Mouse (Mus musculus) thymus, adult 2 months (tissue): ENCODE results near the gene Mrm3. TPM values are rescaled to one million over a fixed set of nuclear protein-coding genes. Genes with fewer than 3 reads are reported as not detected.

Experiments
- DNase-seq: peaks from one replicate; pipeline ENCODE4 v3.0.0; 2021
- H3K27ac ChIP-seq: fragments of 200-500 bp; 2 replicates; pipeline ENCODE4 v1.5.1; 2012; ENCODE audit warnings: low read length, control low read depth; ENCODE audit not compliant: control insufficient read depth, insufficient read depth
- H3K27me3 ChIP-seq: fragments of 200-500 bp; 2 replicates; pipeline ENCODE4 v1.6.1; 2012; ENCODE audit warnings: mild to moderate bottlenecking, low read length, moderate library complexity, mixed read lengths; ENCODE audit not compliant: control insufficient read depth, insufficient read depth
- H3K36me3 ChIP-seq: fragments of 200-500 bp; 2 replicates; pipeline ENCODE4 v1.6.1; 2012; ENCODE audit warnings: mild to moderate bottlenecking, low read length, moderate library complexity; ENCODE audit not compliant: control insufficient read depth, insufficient read depth
- H3K4me1 ChIP-seq: fragments of 200-500 bp; replicated peaks from 2 replicates; pipeline ENCODE4 v1.6.1; 2012; ENCODE audit warnings: low read length; ENCODE audit not compliant: control insufficient read depth, insufficient read depth
- H3K4me3 ChIP-seq: fragments of 200-500 bp; 2 replicates; pipeline ENCODE4 v1.5.1; 2012; ENCODE audit warnings: mild to moderate bottlenecking, low read length, control low read depth, moderate library complexity; ENCODE audit not compliant: control insufficient read depth, insufficient read depth
- CTCF ChIP-seq: fragments of 200-500 bp; IDR thresholded peaks from 2 replicates; pipeline ENCODE4 v1.5.1; 2012; ENCODE audit warnings: mild to moderate bottlenecking, control low read depth, low read length, moderate library complexity, borderline replicate concordance; ENCODE audit not compliant: control insufficient read depth, poor library complexity, insufficient read depth; ENCODE audit errors: extremely low read depth
- POLR2A ChIP-seq: fragments of 200-500 bp; IDR thresholded peaks from 2 replicates; pipeline ENCODE4 v1.6.1; 2012; ENCODE audit warnings: mild to moderate bottlenecking, low read length, control low read depth, moderate library complexity; ENCODE audit not compliant: control insufficient read depth, poor library complexity, insufficient read depth; ENCODE audit errors: extremely low read depth
- WGBS: fragments of 180-500 bp; shearing (Covaris S2); methylation state at CpG from one replicate; pipeline ENCODE4 v1.1.7; 2018; 5-methylcytosine and 5-hydroxymethylcytosine counted together
- polyA plus RNA-seq: library from polyadenylated mRNA; depleted of rRNA; stranded (reverse); fragments of >200 nt; gene quantifications from 2 replicates; pipeline ENCODE4 v1.2.3, GENCODE M21; 2012; rRNA removed

Gene Mrm3
- polyA plus RNA-seq, 1 experiment, result 7.6 TPM

- H3K27ac ChIP-seq, result no peak overlapping the region
- H3K4me3 ChIP-seq, result no peak overlapping the region
- peaks cover 3% of the 10 kb centered on the region; the same call in 1 of the 2 replicates for H3K4me1 ChIP-seq
- DNase-seq, result no peak
- no peak for TF ChIP-seq POLR2A
- no peak for TF ChIP-seq CTCF
- H3K27me3 ChIP-seq, result no peaks in the 10 kb centered on the region
- WGBS, result 76% methylated on average over 5 of the region's 5 CpGs
- no peaks in the 10 kb centered on the region for H3K36me3 ChIP-seq
Observed at GRCm38 (mm10) chr11:76294078-76294477, 50.6 kb downstream of the Mrm3 start.

GRCm38 (mm10) chr11:76294836-76295235 lies 51.3 kb downstream of the Mrm3 start:
- H3K4me1 ChIP-seq, result peaks cover 3% of the 10 kb centered on the region; the same call in 1 of the 2 replicates
- TF ChIP-seq CTCF, result no peak
- no peak for TF ChIP-seq POLR2A
- no peak for DNase-seq
- no peaks in the 10 kb centered on the region for H3K36me3 ChIP-seq
- no peak overlapping the region for H3K27ac ChIP-seq
- 87% methylated on average over 9 of the region's 9 CpGs for WGBS
- no peak overlapping the region for H3K4me3 ChIP-seq
- no peaks in the 10 kb centered on the region for H3K27me3 ChIP-seq

GRCm38 (mm10) chr11:76297252-76297651 lies 53.7 kb downstream of the Mrm3 start:
- no peak overlapping the region for H3K4me3 ChIP-seq
- peaks cover 3% of the 10 kb centered on the region; the same call in 1 of the 2 replicates for H3K4me1 ChIP-seq
- no peak for TF ChIP-seq CTCF
- no peak for TF ChIP-seq POLR2A
- no peaks in the 10 kb centered on the region for H3K27me3 ChIP-seq
- DNase-seq, result no peak
- no peaks in the 10 kb centered on the region for H3K36me3 ChIP-seq
- WGBS, result 88% methylated on average over 9 of the region's 9 CpGs
- H3K27ac ChIP-seq, result no peak overlapping the region

GRCm38 (mm10) chr11:76298457-76299000 lies 55.0 kb downstream of the Mrm3 start:
- Histone ChIP-seq H3K27me3 (no peaks in the 10 kb centered on the region), H3K36me3 (no peaks in the 10 kb centered on the region), H3K4me1 (no peaks in the 10 kb centered on the region), H3K4me3 (no peak overlapping the region), H3K27ac (no peak overlapping the region)
- 90% methylated on average over 9 of the region's 9 CpGs for WGBS
- TF ChIP-seq CTCF (no peak), POLR2A (no peak)
- no peak for DNase-seq

Other genes with a start within 250 kb of the Mrm3 start
- 0.38 and 0.74 TPM in 2 replicates for gene 1700016K19Rik, start 243.8 kb upstream of the Mrm3 start, polyA plus RNA-seq
- gene Rflnb, start 215.9 kb upstream of the Mrm3 start, polyA plus RNA-seq, result 8.7 and 8.9 TPM in 2 replicates
- 30.6 and 33.7 TPM in 2 replicates for gene Vps53, start 64.1 kb upstream of the Mrm3 start, polyA plus RNA-seq
- 17.4 and 19.4 TPM in 2 replicates for gene Fam57a, start 64.0 kb upstream of the Mrm3 start, polyA plus RNA-seq
- 0.37 and 1.4 TPM in 2 replicates for gene Dbil5, start 26.1 kb upstream of the Mrm3 start, polyA plus RNA-seq
- 12.6 and 16.4 TPM in 2 replicates for gene Gemin4, start 26.1 kb upstream of the Mrm3 start, polyA plus RNA-seq
- 6.4 and 6.6 TPM in 2 replicates for gene Glod4, start within 50 bp of the Mrm3 start, polyA plus RNA-seq
- gene Nxn, start 155.4 kb downstream of the Mrm3 start, polyA plus RNA-seq, result 24.7 and 25.3 TPM in 2 replicates
- gene Timm22, start 163.2 kb downstream of the Mrm3 start, polyA plus RNA-seq, result 18.0 and 20.4 TPM in 2 replicates